Mouse (Mus musculus) hindbrain, embryonic 15.5 days (tissue): Measurements from ENCODE around the gene Fnbp1l. TPM values are rescaled to one million over a fixed set of nuclear protein-coding genes. Genes with fewer than 3 reads are reported as not detected.

Experiments
- ATAC-seq: fragments of 200-750 bp; cut with Nextera tagmentation; 2 replicates; pipeline ENCODE4 v1.8.0; 2017; ENCODE audit warnings: low read depth, moderate number of reproducible peaks, moderate TSS enrichment; ENCODE audit not compliant: low FRiP score
- H3K27ac ChIP-seq: fragments of 300-500 bp; sonication (generic); replicated peaks from 2 replicates; pipeline ENCODE4 v1.5.1; 2015; ENCODE audit warnings: mild to moderate bottlenecking, inconsistent platforms
- H3K27me3 ChIP-seq: fragments of 300-500 bp; sonication (generic); 2 replicates; pipeline ENCODE4 v1.6.1; 2015; ENCODE audit warnings: control low read depth, inconsistent platforms
- H3K36me3 ChIP-seq: fragments of 300-500 bp; sonication (generic); 2 replicates; pipeline ENCODE4 v1.6.1; 2015; ENCODE audit warnings: control low read depth, inconsistent platforms
- H3K4me1 ChIP-seq: fragments of 300-500 bp; sonication (generic); replicated peaks from 2 replicates; pipeline ENCODE4 v1.6.1; 2015; ENCODE audit warnings: control low read depth, inconsistent platforms
- H3K4me2 ChIP-seq: fragments of 300-500 bp; sonication (generic); 2 replicates; pipeline ENCODE4 v1.6.1; 2015; ENCODE audit warnings: moderate library complexity, mild to moderate bottlenecking, inconsistent platforms
- H3K4me3 ChIP-seq: fragments of 300-500 bp; sonication (generic); 2 replicates; pipeline ENCODE4 v1.5.1; 2015; ENCODE audit warnings: mild to moderate bottlenecking, inconsistent platforms
- H3K9ac ChIP-seq: fragments of 300-500 bp; sonication (generic); 2 replicates; pipeline ENCODE4 v1.6.1; 2015; ENCODE audit warnings: inconsistent platforms
- H3K9me3 ChIP-seq: fragments of 300-500 bp; sonication (generic); 2 replicates; pipeline ENCODE4 v1.6.1; 2016; ENCODE audit warnings: control low read depth, inconsistent platforms
- WGBS: fragments of 180-500 bp; shearing (Covaris S2); methylation state at CpG from one replicate; pipeline ENCODE4 v1.1.7; 2015; 5-methylcytosine and 5-hydroxymethylcytosine counted together
- polyA plus RNA-seq: library from polyadenylated mRNA; unstranded; fragments of >200 nt; fragmentation: Nextera tagmentation; extraction: Ambion mirVana; gene quantifications from 2 replicates; pipeline ENCODE4 v1.2.1, GENCODE M21; 2015

The Fnbp1l gene
- polyA plus RNA-seq, result 177 and 185 TPM in 2 replicates

GRCm38 (mm10) chr3:122618991-122619930, at the start of gene Fnbp1l:
Fnbp1l (minus strand) TSS chr3:122619715.
- peak within 1 kb of the TSS; percentile 98 for H3K9ac ChIP-seq
- H3K4me1 ChIP-seq, result peaks cover 40% of the 10 kb centered on the region
- H3K27me3 ChIP-seq, result no peaks in the 10 kb centered on the region
- no peaks in the 10 kb centered on the region for H3K36me3 ChIP-seq
- peak; percentile 87 for ATAC-seq
- peak within 1 kb of the TSS; percentile 100 for H3K27ac ChIP-seq
- H3K4me2 ChIP-seq, result peak within 1 kb of the TSS; percentile 62
- WGBS, result under 1% methylated on average over 73 of the region's 118 CpGs
- H3K4me3 ChIP-seq, result peak within 1 kb of the TSS; percentile 97
- no peaks in the 10 kb centered on the region for H3K9me3 ChIP-seq

GRCm38 (mm10) chr3:122660795-122661194, 41.3 kb upstream of the Fnbp1l start:
- no peaks in the 10 kb centered on the region for H3K9me3 ChIP-seq
- no peak overlapping the region for H3K4me3 ChIP-seq
- no peaks in the 10 kb centered on the region for H3K36me3 ChIP-seq
- no peak overlapping the region for H3K27ac ChIP-seq
- H3K9ac ChIP-seq, result no peak overlapping the region
- ATAC-seq, result no peak
- H3K4me2 ChIP-seq, result no peak overlapping the region
- H3K4me1 ChIP-seq, result no peaks in the 10 kb centered on the region
- WGBS, result 88% methylated on average over 2 of the region's 2 CpGs
- no peaks in the 10 kb centered on the region for H3K27me3 ChIP-seq

GRCm38 (mm10) chr3:122659261-122659917, 39.9 kb upstream of the Fnbp1l start:
- no peak for ATAC-seq
- Histone ChIP-seq H3K4me2 (no peak overlapping the region), H3K27me3 (no peaks in the 10 kb centered on the region), H3K36me3 (no peaks in the 10 kb centered on the region), H3K9ac (no peak overlapping the region), H3K27ac (no peak overlapping the region), H3K4me3 (no peak overlapping the region), H3K9me3 (no peaks in the 10 kb centered on the region), H3K4me1 (no peaks in the 10 kb centered on the region)
- 88% methylated on average over 5 of the region's 5 CpGs for WGBS

- ATAC-seq, result peak; percentile 45; the same call in 1 of the 2 replicates
- peaks cover 6% of the 10 kb centered on the region for H3K4me1 ChIP-seq
- no peaks in the 10 kb centered on the region for H3K36me3 ChIP-seq
- no peak overlapping the region for H3K27ac ChIP-seq
- no peak overlapping the region for H3K9ac ChIP-seq
- no peak overlapping the region for H3K4me2 ChIP-seq
- H3K27me3 ChIP-seq, result no peaks in the 10 kb centered on the region
- H3K9me3 ChIP-seq, result no peaks in the 10 kb centered on the region
- WGBS, result 52% methylated on average over 13 of the region's 13 CpGs
- no peak overlapping the region for H3K4me3 ChIP-seq
Measured at GRCm38 (mm10) chr3:122647195-122647837, 27.8 kb upstream of the Fnbp1l start.

GRCm38 (mm10) chr3:122640286-122640685, 20.8 kb upstream of the Fnbp1l start:
- Histone ChIP-seq H3K4me3 (no peak overlapping the region), H3K9ac (no peak overlapping the region), H3K9me3 (no peaks in the 10 kb centered on the region), H3K27ac (no peak overlapping the region), H3K27me3 (no peaks in the 10 kb centered on the region), H3K36me3 (no peaks in the 10 kb centered on the region), H3K4me1 (0 out of 2 replicates have a peak, but pooled peaks cover 3% of the 10 kb centered on the region), H3K4me2 (no peak overlapping the region)
- 0 out of 2 replicates have a peak, but pooled peaks have one; percentile 4 for ATAC-seq

GRCm38 (mm10) chr3:122639197-122639475, 19.6 kb upstream of the Fnbp1l start:
- Histone ChIP-seq H3K27ac (no peak overlapping the region), H3K9ac (no peak overlapping the region), H3K4me3 (no peak overlapping the region), H3K4me1 (0 out of 2 replicates have a peak, but pooled peaks cover 4% of the 10 kb centered on the region), H3K9me3 (no peaks in the 10 kb centered on the region), H3K4me2 (no peak overlapping the region), H3K36me3 (no peaks in the 10 kb centered on the region), H3K27me3 (no peaks in the 10 kb centered on the region)
- 73% methylated on average over 2 of the region's 2 CpGs for WGBS
- peak; percentile 65 for ATAC-seq

- no peak overlapping the region for H3K4me3 ChIP-seq
- H3K36me3 ChIP-seq, result no peaks in the 10 kb centered on the region
- no peaks in the 10 kb centered on the region for H3K9me3 ChIP-seq
- H3K27me3 ChIP-seq, result no peaks in the 10 kb centered on the region
- peak overlapping the region; percentile 24; the same call in 1 of the 2 replicates for H3K4me2 ChIP-seq
- no peak overlapping the region for H3K27ac ChIP-seq
- peak; percentile 85 for ATAC-seq
- 0 out of 2 replicates have a peak, but pooled peaks cover 4% of the 10 kb centered on the region for H3K4me1 ChIP-seq
- 39% methylated on average over 14 of the region's 14 CpGs for WGBS
- no peak overlapping the region for H3K9ac ChIP-seq
Measured at GRCm38 (mm10) chr3:122638329-122639196, 19.0 kb upstream of the Fnbp1l start.

GRCm38 (mm10) chr3:122637280-122637679, 17.8 kb upstream of the Fnbp1l start:
- no peaks in the 10 kb centered on the region for H3K36me3 ChIP-seq
- H3K4me1 ChIP-seq, result 0 out of 2 replicates have a peak, but pooled peaks cover 4% of the 10 kb centered on the region
- no peaks in the 10 kb centered on the region for H3K9me3 ChIP-seq
- H3K27me3 ChIP-seq, result no peaks in the 10 kb centered on the region
- no peak for ATAC-seq
- no peak overlapping the region for H3K27ac ChIP-seq
- no peak overlapping the region for H3K4me3 ChIP-seq
- no peak overlapping the region for H3K9ac ChIP-seq
- 92% methylated on average over 1 of the region's 1 CpGs for WGBS
- no peak overlapping the region for H3K4me2 ChIP-seq

- Histone ChIP-seq H3K4me3 (no peak overlapping the region), H3K9me3 (no peaks in the 10 kb centered on the region), H3K4me2 (no peak overlapping the region), H3K27me3 (no peaks in the 10 kb centered on the region), H3K27ac (no peak overlapping the region), H3K4me1 (0 out of 2 replicates have a peak, but pooled peaks cover 4% of the 10 kb centered on the region), H3K9ac (no peak overlapping the region), H3K36me3 (no peaks in the 10 kb centered on the region)
- WGBS, result 26% methylated on average over 12 of the region's 12 CpGs
- no peak for ATAC-seq
Measured at GRCm38 (mm10) chr3:122635246-122635645, 15.7 kb upstream of the Fnbp1l start.

- 17% methylated on average over 13 of the region's 13 CpGs for WGBS
- H3K9ac ChIP-seq, result no peak overlapping the region
- no peaks in the 10 kb centered on the region for H3K4me1 ChIP-seq
- H3K27me3 ChIP-seq, result no peaks in the 10 kb centered on the region
- ATAC-seq, result no peak
- peak overlapping the region; percentile 26 for H3K4me2 ChIP-seq
- no peak overlapping the region for H3K4me3 ChIP-seq
- H3K36me3 ChIP-seq, result no peaks in the 10 kb centered on the region
- H3K27ac ChIP-seq, result no peak overlapping the region
- H3K9me3 ChIP-seq, result no peaks in the 10 kb centered on the region
Measured at GRCm38 (mm10) chr3:122629580-122629979, 10.1 kb upstream of the Fnbp1l start.

GRCm38 (mm10) chr3:122628956-122629355, 9.4 kb upstream of the Fnbp1l start:
- no peak for ATAC-seq
- Histone ChIP-seq H3K27ac (no peak overlapping the region), H3K4me2 (no peak overlapping the region), H3K36me3 (no peaks in the 10 kb centered on the region), H3K4me1 (no peaks in the 10 kb centered on the region), H3K27me3 (no peaks in the 10 kb centered on the region), H3K9me3 (no peaks in the 10 kb centered on the region), H3K4me3 (no peak overlapping the region), H3K9ac (no peak overlapping the region)
- 88% methylated on average over 3 of the region's 3 CpGs for WGBS
